Mouse (Mus musculus): ENCODE measurements at regions not wholly inside any gene's neighbourhood (a gene's known extent, or its start where the extent isn't known, plus 50 kb on each side); places are given as distances from the start of the nearest gene placed in this dataset.

GRCm38 (mm10) chr7:68486676-68487075, 213.0 kb downstream of the Fam169b start:
- TF ChIP-seq CTCF (IDR thresholded peaks at IDR 0.05; ENCODE audit: low read depth, low read length) (no peak), POLR2A (IDR thresholded peaks at IDR 0.05; ENCODE audit: extremely low read depth, insufficient read depth, low read length) (no peak)

All from liver, adult 2 months (tissue).